Mouse (Mus musculus): ENCODE data around the gene Nrxn1. TPM values are rescaled to one million over a fixed set of nuclear protein-coding genes. Genes with fewer than 3 reads are reported as not detected.

The Nrxn1 gene
- total and polyA plus RNA-seq, 3 experiments, result not detected

DNA sequence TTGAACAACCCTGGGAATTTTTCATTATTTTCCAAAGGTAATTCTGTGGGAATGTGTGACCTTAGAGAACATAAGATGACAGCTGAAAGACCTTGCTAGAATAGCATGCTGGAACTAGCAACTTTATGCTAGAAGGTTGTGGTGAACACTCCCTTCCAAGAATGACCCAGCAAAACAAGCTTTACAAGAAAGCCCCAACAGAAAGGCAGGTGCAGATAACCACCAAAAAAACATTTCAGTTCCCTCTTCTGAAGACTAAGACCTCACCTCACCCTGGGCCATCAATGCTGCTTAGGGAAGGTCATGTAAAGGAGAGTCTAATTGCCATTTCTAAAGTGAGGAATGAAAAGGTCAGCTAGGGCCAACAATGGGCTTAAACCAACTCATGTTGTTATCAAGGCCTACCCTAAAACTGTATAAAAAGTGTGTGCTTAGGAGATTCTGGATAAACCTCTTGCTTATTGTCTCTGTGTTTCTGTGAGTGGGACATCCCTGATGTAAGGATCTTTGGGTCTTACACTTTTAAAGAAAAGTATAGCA is 249.7 kb downstream of the Nrxn1 start (continued):
- TF ChIP-seq USF2 (IDR thresholded peaks at IDR 0.05; ENCODE audit: borderline replicate concordance in 1 of 2, insufficient read depth in 1 of 2, low read depth in 1 of 2, low read length in 2 of 2) (no peak), GABPA (IDR thresholded peaks at IDR 0.05; ENCODE audit: low read depth, low read length) (peak; percentile 80), RCOR1 (IDR thresholded peaks at IDR 0.05; ENCODE audit: low read depth, low read length) (peak; percentile 50; the same call in 1 of the 2 replicates), RAD21 (IDR thresholded peaks at IDR 0.05; ENCODE audit: low read depth, low read length) (no peak), HCFC1 (IDR thresholded peaks at IDR 0.05; ENCODE audit: low read depth, low read length) (0 out of 2 replicates have a peak, but pooled peaks have one; percentile 19), EP300 (IDR thresholded peaks at IDR 0.05; ENCODE audit: low read depth in 1 of 2, low read length in 2 of 2) (peak; percentile 83 to 85), ZNF384 (IDR thresholded peaks at IDR 0.05; ENCODE audit: low read depth, low read length) (peak; percentile 82), JUND (IDR thresholded peaks at IDR 0.05; ENCODE audit: low read depth, low read length) (no peak), MAFK (IDR thresholded peaks at IDR 0.05; ENCODE audit: borderline replicate concordance, low read depth, low read length) (0 out of 2 replicates have a peak, but pooled peaks have one; percentile 27), ZC3H11A (IDR thresholded peaks at IDR 0.05; ENCODE audit: low read depth, low read length) (no peak), USF1 (IDR thresholded peaks at IDR 0.05; ENCODE audit: low read depth, low read length) (no peak), SMC3 (IDR thresholded peaks at IDR 0.05; ENCODE audit: low read depth, low read length) (no peak), TAL1 (IDR thresholded peaks at IDR 0.05; ENCODE audit: low read length) (no peak), ELF1 (IDR thresholded peaks at IDR 0.05; ENCODE audit: low read depth, low read length) (no peak), MAX (IDR thresholded peaks at IDR 0.05; ENCODE audit: low read length) (peak; percentile 32; the same call in 1 of the 2 replicates)

DNA sequence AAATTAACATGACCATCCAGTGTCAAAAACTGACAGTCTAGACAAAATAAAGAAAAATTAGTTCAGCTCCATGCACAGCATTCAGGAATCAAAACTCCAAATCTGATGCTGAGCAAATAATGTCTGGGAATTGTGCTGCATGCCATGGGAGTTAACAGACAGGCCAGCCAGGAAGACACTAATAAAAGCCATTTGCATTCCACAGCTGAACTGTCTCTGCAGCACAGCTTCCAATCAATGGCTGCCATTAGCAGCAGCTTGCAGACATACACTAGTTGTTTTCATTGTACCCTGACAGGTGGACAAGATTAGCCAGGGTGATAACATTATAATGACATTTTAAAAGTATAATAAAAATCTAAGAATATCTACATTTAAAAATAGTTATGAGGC is 255.9 kb downstream of the Nrxn1 start:
- Histone ChIP-seq H3K4me3 (ENCODE audit: control insufficient read depth in 1 of 2, insufficient read depth in 1 of 2, low read depth in 2 of 2, low read length in 2 of 2) (no peak overlapping the region), H3K9ac (ENCODE audit: control insufficient read depth, low read depth, low read length, poor library complexity, severe bottlenecking) (no peak overlapping the region), H3K9me3 (replicated peaks; ENCODE audit: insufficient read depth, low read length) (no peaks in the 10 kb centered on the region), H3K27me3 (ENCODE audit: control insufficient read depth in 1 of 2, insufficient read depth in 2 of 2, low read length in 2 of 2) (no peaks in the 10 kb centered on the region), H3K36me3 (ENCODE audit: control insufficient read depth in 1 of 2, insufficient read depth in 2 of 2, low read length in 2 of 2) (peaks cover 0 to 8% of the 10 kb centered on the region in 2 experiments; a peak in 2 of 4 replicates), H3K27ac (ENCODE audit: control insufficient read depth, low read depth, low read length) (no peak overlapping the region), H3K79me2 (ENCODE audit: control insufficient read depth, insufficient read depth, low read length, poor library complexity) (no peaks in the 10 kb centered on the region), H3K4me1 (ENCODE audit: control insufficient read depth in 1 of 2, insufficient read depth in 2 of 2, low read length in 2 of 2) (peaks cover 3% of the 10 kb centered on the region in 2 experiments; a peak in 3 of 4 replicates)
- TF ChIP-seq ELF1 (IDR thresholded peaks at IDR 0.05; ENCODE audit: low read depth, low read length) (no peak), MAX (IDR thresholded peaks at IDR 0.05; ENCODE audit: low read length) (no peak), ZC3H11A (IDR thresholded peaks at IDR 0.05; ENCODE audit: low read depth, low read length) (no peak), MXI1 (IDR thresholded peaks at IDR 0.05; ENCODE audit: low read depth, low read length) (no peak), NRF1 (IDR thresholded peaks at IDR 0.05; ENCODE audit: insufficient read depth, low read depth, low read length, poor library complexity, severe bottlenecking) (no peak), KAT2A (conservative IDR thresholded peaks at IDR 0.05; ENCODE audit: low read depth, low read length) (no peak), USF2 (IDR thresholded peaks at IDR 0.05; ENCODE audit: borderline replicate concordance in 1 of 2, insufficient read depth in 1 of 2, low read depth in 1 of 2, low read length in 2 of 2) (no peak), ETS1 (IDR thresholded peaks at IDR 0.05; ENCODE audit: low read depth, low read length) (no peak), GABPA (IDR thresholded peaks at IDR 0.05; ENCODE audit: low read depth, low read length) (no peak)
- no peak for DNase-seq (ENCODE audit: low read depth, low spot score)

All from MEL (cell line).